17 mouse cellular contexts compared by ENCODE assay signal in genomic region chr15:27095231-27095630, GRCm38 (mm10).
DNase-seq lines count a peak whose midpoint lies in the region; ATAC-seq and TF ChIP-seq lines count a peak whose summit lies in the region.
"Had no signal": no experiment of that assay in that cellular context is flagged by ENCODE, and none has a peak within 500 bp of the region (broad histone marks: within the 10 kb centered on the region; RNA-seq: fewer than 3 reads in every experiment).

No protein-coding gene starts in this region.

- no peak for ATAC-seq in intestine, embryonic 16.5 days
- no peak for ATAC-seq in hindbrain, embryonic 16.5 days
- ATAC-seq: CD4-positive, CD25-positive, alpha-beta regulatory T cell, adult 4 months had no signal

- H3K36me3 ChIP-seq in intestine, embryonic 16.5 days (ENCODE audit: control insufficient read depth, insufficient read depth, low read length), result no peaks in the 10 kb centered on the region
- no peaks in the 10 kb centered on the region for H3K36me3 ChIP-seq in hindbrain, embryonic 16.5 days (ENCODE audit: control insufficient read depth, insufficient read depth, low read length)
- H3K36me3 ChIP-seq: forebrain, embryonic 12.5 days; G1E; heart, embryonic 12.5 days; midbrain, embryonic 10.5 days had no signal

- DNase-seq in heart, adult 11 months, result peak; percentile 49
- no peak for DNase-seq in heart, postnatal 4 days
- peak; percentile 12 to 28 for DNase-seq in layer of hippocampus, postnatal 10 days (ENCODE audit: low spot score in 2 of 2)
- peak; percentile 25 to 67 for DNase-seq in left cerebral cortex, postnatal 25 days (ENCODE audit: low spot score in 2 of 2)
- no peak for DNase-seq in urinary bladder, adult 18-20 months (ENCODE audit: low spot score in 2 of 2)
- DNase-seq in gastrocnemius, adult 2 months, result no peak
- DNase-seq: cerebellum, postnatal 25 days; lung, adult 18-20 months; lung, postnatal 4 days; thymus, adult 2 months had no signal

- no peak overlapping the region for H3K4me3 ChIP-seq in gastrocnemius, adult 2 months
- no peak overlapping the region for H3K4me3 ChIP-seq in intestine, embryonic 16.5 days (ENCODE audit: low read length)
- no peak overlapping the region for H3K4me3 ChIP-seq in hindbrain, embryonic 16.5 days (ENCODE audit: low read length)
- H3K4me3 ChIP-seq: forebrain, embryonic 12.5 days; heart, embryonic 12.5 days; midbrain, embryonic 10.5 days had no signal

- no peak for TF ChIP-seq CTCF in gastrocnemius, adult 2 months (IDR thresholded peaks at IDR 0.05)

- H3K4me1 ChIP-seq in intestine, embryonic 16.5 days (ENCODE audit: control insufficient read depth, insufficient read depth, low read length), result no peaks in the 10 kb centered on the region
- H3K4me1 ChIP-seq in hindbrain, embryonic 16.5 days (ENCODE audit: control insufficient read depth, insufficient read depth, low read depth, low read length), result no peaks in the 10 kb centered on the region
- H3K4me1 ChIP-seq: forebrain, embryonic 12.5 days; heart, embryonic 12.5 days; midbrain, embryonic 10.5 days had no signal

- no peaks in the 10 kb centered on the region for H3K27me3 ChIP-seq in intestine, embryonic 16.5 days (replicated peaks; ENCODE audit: control insufficient read depth, insufficient read depth, low read length)
- no peaks in the 10 kb centered on the region for H3K27me3 ChIP-seq in hindbrain, embryonic 16.5 days (replicated peaks; ENCODE audit: control insufficient read depth, insufficient read depth, low read length)
- H3K27me3 ChIP-seq: forebrain, embryonic 12.5 days; heart, embryonic 12.5 days had no signal

- intact Hi-C loops in left cerebral cortex, postnatal 25 days (cut with DNase I), result no loop called here
- intact Hi-C loops in gastrocnemius, adult 2 months (cut with DNase I), result no loop called here

- H3K4me2 ChIP-seq in intestine, embryonic 16.5 days (ENCODE audit: low read depth, low read length), result no peak overlapping the region
- H3K4me2 ChIP-seq in hindbrain, embryonic 16.5 days (ENCODE audit: low read length), result no peak overlapping the region
- H3K4me2 ChIP-seq: forebrain, embryonic 12.5 days; heart, embryonic 12.5 days had no signal

- H3K9ac ChIP-seq in intestine, embryonic 16.5 days (ENCODE audit: low read depth, low read length), result no peak overlapping the region
- no peak overlapping the region for H3K9ac ChIP-seq in hindbrain, embryonic 16.5 days (ENCODE audit: low read depth, low read length)
- H3K9ac ChIP-seq: forebrain, embryonic 12.5 days; heart, embryonic 12.5 days had no signal

- 92% methylated on average over 9 of the region's 9 CpGs for WGBS in intestine, embryonic 16.5 days
- WGBS in hindbrain, embryonic 16.5 days, result 86% methylated on average over 9 of the region's 9 CpGs

- no peaks in the 10 kb centered on the region for H3K9me3 ChIP-seq in intestine, embryonic 16.5 days (ENCODE audit: control insufficient read depth, low read length)
- no peaks in the 10 kb centered on the region for H3K9me3 ChIP-seq in hindbrain, embryonic 16.5 days (ENCODE audit: control insufficient read depth, low read length)
- H3K9me3 ChIP-seq: forebrain, embryonic 12.5 days; G1E; heart, embryonic 12.5 days; midbrain, embryonic 10.5 days had no signal

- no peak overlapping the region for H3K27ac ChIP-seq in gastrocnemius, adult 2 months
- H3K27ac ChIP-seq in intestine, embryonic 16.5 days (ENCODE audit: low read length), result no peak overlapping the region
- H3K27ac ChIP-seq in hindbrain, embryonic 16.5 days (ENCODE audit: low read depth, low read length), result no peak overlapping the region
- H3K27ac ChIP-seq: forebrain, embryonic 12.5 days; midbrain, embryonic 10.5 days had no signal

Comparison
In these comparisons a context has a peak if more than half of its experiments do, and no peak if none do; other contexts are left out.
1. DNase-seq: peak in heart, adult 11 months (single experiment), layer of hippocampus, postnatal 10 days (2 of 2) and left cerebral cortex, postnatal 25 days (2 of 2); none in heart, postnatal 4 days (single experiment), urinary bladder, adult 18-20 months (0 of 2) and gastrocnemius, adult 2 months (single experiment).